Mouse (Mus musculus) right cerebral cortex, adult 18-20 months (tissue): ENCODE data around the gene Mtmr12.
A peak's percentile ranks its signal among the peaks of the same experiment; 100 is the strongest.

ENCODE experiments used
- DNase-seq: peaks from one replicate; pipeline ENCODE4 v3.0.0; 2022; ENCODE audit warnings: mixed read lengths

Gene Mtmr12

DNA sequence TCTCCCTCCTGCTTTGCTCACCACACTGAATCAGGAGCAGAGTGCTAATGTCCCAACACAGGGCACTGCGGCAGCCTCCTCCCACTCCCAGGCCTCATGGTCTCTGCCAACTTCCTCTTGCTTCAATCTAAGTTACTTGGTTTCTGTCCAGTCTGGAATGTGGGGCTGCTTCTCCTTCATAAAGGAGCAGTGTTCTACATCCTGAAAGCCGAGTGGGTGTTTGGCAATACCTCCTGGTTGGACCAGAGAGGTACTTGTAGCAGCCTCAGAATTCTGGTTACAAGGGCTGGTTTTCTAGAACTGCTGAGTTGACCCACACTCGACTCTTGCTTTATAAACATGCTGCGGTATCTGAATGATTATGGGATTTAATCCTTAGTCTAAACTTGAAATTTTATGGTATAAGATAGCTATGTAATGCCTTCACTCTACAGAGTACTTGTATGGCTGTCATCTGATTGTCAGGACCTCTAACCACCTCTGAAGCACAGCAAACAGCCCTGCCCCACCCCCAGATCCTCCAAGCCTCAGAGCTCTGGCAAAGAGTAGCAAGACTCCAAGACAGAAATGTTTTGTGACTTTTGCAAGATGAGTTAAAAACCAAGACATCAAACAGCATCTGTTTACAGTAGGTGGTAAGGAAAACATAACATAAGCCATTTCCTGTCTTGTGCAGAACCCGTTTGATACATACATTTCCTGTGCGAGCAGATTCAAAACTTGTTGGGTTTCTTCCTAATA, 80.1 kb downstream of the Mtmr12 start:
- peak; percentile 33 for DNase-seq

DNA sequence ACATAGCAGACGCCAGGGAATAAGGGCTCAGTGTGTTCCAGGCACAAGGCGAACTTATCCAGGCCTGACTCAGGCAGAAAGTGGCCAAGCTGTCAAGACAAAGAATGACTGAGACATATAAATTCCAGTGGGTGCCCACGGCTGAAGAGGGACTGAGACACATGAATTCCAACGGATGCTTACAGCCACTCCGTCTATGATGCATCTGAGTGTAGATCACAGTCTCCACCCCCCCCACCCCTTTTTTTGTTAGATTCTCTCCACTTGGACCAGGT, 80.6 kb downstream of the Mtmr12 start:
- DNase-seq, result no peak

GRCm38 (mm10) chr15:12290330-12290729, 85.5 kb downstream of the Mtmr12 start:
- DNase-seq, result no peak

- DNase-seq, result no peak
Observed at GRCm38 (mm10) chr15:12291757-12292156, 86.9 kb downstream of the Mtmr12 start.

- DNase-seq, result no peak
Observed at GRCm38 (mm10) chr15:12296228-12296627, 91.4 kb downstream of the Mtmr12 start.

GRCm38 (mm10) chr15:12298231-12298737, 93.5 kb downstream of the Mtmr12 start:
- no peak for DNase-seq

DNA sequence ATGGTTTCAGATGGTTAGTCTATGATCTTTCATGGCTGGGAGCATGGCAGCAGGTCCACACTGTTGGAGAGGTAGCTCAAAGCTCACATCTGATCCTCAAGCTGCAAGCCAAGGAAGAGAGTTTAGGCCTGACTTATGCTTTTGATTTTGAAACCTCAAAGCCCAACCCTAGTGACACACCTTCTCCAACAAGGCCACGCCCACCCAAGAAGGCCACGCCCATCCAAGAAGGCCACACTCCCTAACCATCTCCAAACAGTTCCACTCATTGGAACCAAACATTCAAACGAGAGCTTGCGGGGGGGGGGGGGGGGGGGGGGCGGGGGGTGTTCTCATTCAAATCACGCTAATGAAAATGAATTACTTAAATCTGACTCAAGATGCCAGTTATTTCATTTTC, 96.9 kb downstream of the Mtmr12 start:
- no peak for DNase-seq

DNA sequence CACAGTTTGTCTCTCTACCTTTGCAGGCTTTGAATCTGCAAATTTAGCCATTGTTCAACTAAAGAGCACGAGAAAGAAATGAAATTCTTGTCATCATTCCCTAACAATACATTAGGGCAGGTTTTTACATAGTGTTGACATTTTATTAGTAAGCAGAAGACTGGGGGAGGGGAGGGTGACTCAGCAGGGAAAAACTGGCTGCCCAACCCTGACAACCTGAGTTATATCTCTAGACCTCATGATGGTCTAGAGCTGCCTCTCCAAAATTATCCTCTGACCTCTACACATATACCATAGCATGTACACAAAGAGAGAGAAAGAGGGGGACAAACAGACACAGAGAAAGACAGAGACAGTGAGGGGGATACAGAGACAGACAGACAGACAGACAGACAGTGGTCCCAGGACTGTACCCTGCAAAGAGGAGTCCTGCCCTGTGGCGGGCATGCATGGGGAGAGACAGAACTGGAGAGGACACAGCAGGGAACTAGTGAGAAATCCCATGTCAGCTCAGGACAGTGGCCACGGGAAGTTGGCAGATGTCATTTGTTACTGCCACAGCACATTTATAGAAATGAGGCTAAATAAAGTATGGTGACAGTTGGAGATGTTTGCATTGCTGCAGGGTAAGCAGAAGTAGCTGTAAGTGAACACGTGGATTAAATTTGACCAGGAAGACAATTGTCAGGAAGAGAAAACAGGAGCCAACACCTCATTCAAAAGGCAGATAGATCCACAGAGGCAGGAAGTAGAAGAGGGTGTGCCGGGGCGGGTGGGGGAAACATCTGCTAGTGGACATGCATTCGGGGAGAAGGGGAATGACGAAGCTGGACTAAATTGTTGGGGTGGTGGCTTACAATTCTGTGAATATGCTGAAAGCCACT, 101.6 kb downstream of the Mtmr12 start:
- DNase-seq, result no peak

DNA sequence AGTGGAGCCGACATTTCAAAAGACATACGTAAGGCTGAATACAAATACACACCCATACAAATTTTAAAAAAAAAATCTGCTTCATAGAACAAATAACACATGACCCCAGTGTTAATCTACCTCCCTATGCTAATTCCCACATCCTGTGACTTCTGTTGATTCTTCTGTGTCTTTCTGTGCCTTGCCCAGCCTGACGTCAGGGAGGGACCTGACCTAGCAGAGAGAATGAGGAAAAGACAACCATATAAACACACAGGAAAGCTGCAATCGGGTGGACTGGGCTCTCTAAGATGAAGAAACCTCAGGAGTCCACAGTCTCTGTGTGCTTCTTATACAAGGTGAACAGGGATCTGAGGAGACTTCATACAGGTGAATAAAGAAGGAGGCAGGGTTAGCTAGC, 102.3 kb downstream of the Mtmr12 start:
- no peak for DNase-seq

DNA sequence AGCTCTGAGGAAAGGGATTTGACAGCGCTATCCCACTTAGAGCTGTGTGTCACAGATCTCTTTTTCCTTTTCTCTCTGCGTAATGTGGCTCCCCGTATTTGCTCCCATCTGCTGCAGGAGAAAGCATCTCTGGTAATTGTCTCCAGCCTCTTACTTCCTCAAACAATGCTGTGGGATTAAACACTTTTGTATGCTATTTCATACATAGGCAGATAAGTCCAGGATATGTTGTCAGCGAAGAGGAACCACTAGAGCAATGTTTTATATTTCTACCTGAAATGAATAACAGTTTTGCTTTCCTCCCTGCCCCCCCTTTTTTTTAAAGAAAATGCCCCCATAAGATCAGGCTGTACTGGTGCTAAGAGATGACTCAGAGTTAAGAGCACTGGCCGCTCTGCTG, 103.7 kb downstream of the Mtmr12 start:
- DNase-seq, result no peak

DNA sequence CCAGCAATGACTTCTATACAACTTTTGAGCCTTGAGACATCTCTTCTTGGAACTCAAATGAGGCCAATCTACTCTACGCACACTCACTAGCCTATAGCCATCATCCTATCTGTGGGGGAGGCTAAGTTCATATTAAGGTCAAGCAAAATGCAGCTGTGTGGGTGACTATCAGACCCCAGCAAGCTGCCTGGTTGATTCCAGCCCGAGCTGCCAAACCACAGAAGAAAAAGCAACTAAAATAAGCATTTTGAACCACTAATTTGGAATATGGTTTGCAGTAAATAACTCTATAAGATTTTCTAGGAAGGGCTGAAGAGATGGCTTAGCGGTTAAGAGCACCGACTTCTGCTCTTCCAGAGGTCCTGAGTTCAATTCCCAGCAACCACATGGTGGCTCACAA, 105.8 kb downstream of the Mtmr12 start:
- no peak for DNase-seq

DNA sequence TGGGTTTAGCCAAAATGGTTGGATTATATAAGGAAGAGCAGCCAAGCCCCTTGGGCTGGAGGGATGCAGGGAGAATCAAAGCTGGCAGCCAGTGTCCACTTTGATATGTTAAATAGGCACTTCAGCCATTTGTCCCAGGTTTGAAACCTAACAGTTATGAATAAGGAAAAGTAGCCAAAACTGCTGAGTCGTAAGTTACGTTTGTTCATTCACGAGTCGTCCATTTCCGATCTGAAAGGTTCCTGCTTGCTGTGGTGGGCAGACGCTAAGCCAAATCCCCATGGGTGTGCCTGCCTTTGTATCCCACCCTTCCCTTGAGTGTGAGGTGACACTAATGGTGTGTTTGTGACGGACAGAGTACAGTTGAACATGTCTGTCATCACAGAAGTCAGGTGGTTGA, 106.6 kb downstream of the Mtmr12 start:
- DNase-seq, result no peak

GRCm38 (mm10) chr15:12313255-12313654, 108.4 kb downstream of the Mtmr12 start:
- DNase-seq, result no peak

GRCm38 (mm10) chr15:12314584-12314983, 109.8 kb downstream of the Mtmr12 start:
- DNase-seq, result no peak

GRCm38 (mm10) chr15:12315996-12316395, 111.2 kb downstream of the Mtmr12 start:
- no peak for DNase-seq

GRCm38 (mm10) chr15:12317290-12317689, 112.5 kb downstream of the Mtmr12 start:
- no peak for DNase-seq

DNA sequence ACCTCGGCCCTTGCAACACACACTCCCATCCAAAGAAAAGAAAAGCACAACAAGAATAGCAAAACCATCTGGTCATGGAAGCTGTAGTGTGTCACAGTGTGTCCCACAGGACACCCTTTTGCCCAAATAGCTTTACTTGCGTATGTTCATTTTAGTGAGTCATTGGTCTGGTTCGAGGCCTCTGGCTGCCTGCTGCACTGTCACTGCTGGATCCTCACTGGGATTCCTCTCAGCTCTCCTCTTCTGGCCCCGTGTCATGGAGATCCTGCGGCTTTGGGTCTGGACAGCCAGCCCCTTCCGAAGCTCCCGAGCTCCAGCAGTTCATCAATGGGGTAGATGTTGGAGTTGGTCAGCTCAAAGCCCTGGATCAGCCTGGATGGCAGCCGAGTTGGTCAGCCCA, 113.6 kb downstream of the Mtmr12 start:
- DNase-seq, result no peak

- DNase-seq, result no peak
Observed at GRCm38 (mm10) chr15:12319889-12320288, 115.1 kb downstream of the Mtmr12 start.

GRCm38 (mm10) chr15:12320441-12321090, 115.7 kb downstream of the Mtmr12 start:
- no peak for DNase-seq

- DNase-seq, result peak; percentile 96
Observed at GRCm38 (mm10) chr15:12321091-12321787, 116.4 kb downstream of the Mtmr12 start, which contains the start of gene Golph3. Golph3 (plus strand) TSS chr15:12321450.

GRCm38 (mm10) chr15:12321788-12322621, 117.2 kb downstream of the Mtmr12 start, which contains the start of gene 1810049J17Rik:
1810049J17Rik (minus strand) TSS chr15:12321899.
- DNase-seq, result peak; percentile 47
